Mouse (Mus musculus) testis, postnatal 14 days (tissue): ENCODE measurements around the gene Bend3.
A peak's percentile ranks its signal among the peaks of the same experiment; 100 is the strongest.
"Not testable (repeated sequence)": the region's sequence is repeated elsewhere in the genome, so short reads cannot be mapped to it uniquely, and the experiment has no call there.

Experiments
- DNase-seq: peaks from one replicate; pipeline ENCODE4 v3.0.0; 2021; ENCODE audit warnings: low spot score

Bend3 gene

GRCm38 (mm10) chr10:43480227-43480849 lies 1.7 kb downstream of the Bend3 start:
- no peak for DNase-seq

GRCm38 (mm10) chr10:43481179-43481578 lies 2.5 kb downstream of the Bend3 start:
- DNase-seq: no peak

GRCm38 (mm10) chr10:43482021-43482420 lies 3.4 kb downstream of the Bend3 start:
- no peak for DNase-seq

GRCm38 (mm10) chr10:43483426-43483995 lies 4.9 kb downstream of the Bend3 start:
- DNase-seq: no peak

- no peak for DNase-seq
These were observed 7.2 kb downstream of the Bend3 start for GRCm38 (mm10) chr10:43485751-43486268.

- DNase-seq: no peak
These were observed 8.9 kb downstream of the Bend3 start for GRCm38 (mm10) chr10:43487441-43488010.

GRCm38 (mm10) chr10:43488258-43488657 lies 9.6 kb downstream of the Bend3 start:
- DNase-seq: no peak

GRCm38 (mm10) chr10:43489139-43489538 lies 10.5 kb downstream of the Bend3 start:
- no peak for DNase-seq

- DNase-seq: no peak
These were observed 10.9 kb downstream of the Bend3 start for GRCm38 (mm10) chr10:43489550-43489949.

- DNase-seq: no peak
These were observed 11.4 kb downstream of the Bend3 start for GRCm38 (mm10) chr10:43490034-43490433.

- no peak for DNase-seq
These were observed 12.2 kb downstream of the Bend3 start for GRCm38 (mm10) chr10:43490846-43491245.

GRCm38 (mm10) chr10:43502599-43502998 lies 24.0 kb downstream of the Bend3 start:
- DNase-seq: no peak

- no peak for DNase-seq
These were observed 25.7 kb downstream of the Bend3 start for GRCm38 (mm10) chr10:43504291-43504690.

- DNase-seq: no peak
These were observed 28.4 kb downstream of the Bend3 start for GRCm38 (mm10) chr10:43507051-43507450.

GRCm38 (mm10) chr10:43509228-43509627 lies 30.6 kb downstream of the Bend3 start:
- no peak for DNase-seq

- no peak for DNase-seq
These were observed 34.3 kb downstream of the Bend3 start for GRCm38 (mm10) chr10:43512976-43513375.

GRCm38 (mm10) chr10:43516992-43517660 lies 38.5 kb downstream of the Bend3 start:
- DNase-seq: peak; percentile 15

- peak; percentile 27 for DNase-seq
These were observed 39.2 kb downstream of the Bend3 start for GRCm38 (mm10) chr10:43517836-43518235.

GRCm38 (mm10) chr10:43518368-43518767 lies 39.7 kb downstream of the Bend3 start:
- peak; percentile 53 for DNase-seq

GRCm38 (mm10) chr10:43519977-43520376 lies 41.3 kb downstream of the Bend3 start:
- no peak for DNase-seq

GRCm38 (mm10) chr10:43523931-43524330 lies 45.3 kb downstream of the Bend3 start, which contains the start of gene Gm9803:
Gene Gm9803, plus strand, starts transcription at chr10:43524084.
- not testable (repeated sequence) for DNase-seq
